Mouse (Mus musculus) thymus, adult 2 months (tissue): ENCODE measurements at regions not wholly inside any gene's neighbourhood (a gene's known extent, or its start where the extent isn't known, plus 50 kb on each side); places are given as distances from the start of the nearest gene placed in this dataset.
A peak's percentile ranks its signal among the peaks of the same experiment; 100 is the strongest.

ENCODE experiments used
- DNase-seq: peaks from one replicate; pipeline ENCODE4 v3.0.0; 2021
- H3K27ac ChIP-seq: fragments of 200-500 bp; 2 replicates; pipeline ENCODE4 v1.5.1; 2012; ENCODE audit warnings: low read length, control low read depth; ENCODE audit not compliant: control insufficient read depth, insufficient read depth
- H3K27me3 ChIP-seq: fragments of 200-500 bp; 2 replicates; pipeline ENCODE4 v1.6.1; 2012; ENCODE audit warnings: mild to moderate bottlenecking, low read length, moderate library complexity, mixed read lengths; ENCODE audit not compliant: control insufficient read depth, insufficient read depth
- H3K36me3 ChIP-seq: fragments of 200-500 bp; 2 replicates; pipeline ENCODE4 v1.6.1; 2012; ENCODE audit warnings: mild to moderate bottlenecking, low read length, moderate library complexity; ENCODE audit not compliant: control insufficient read depth, insufficient read depth
- H3K4me1 ChIP-seq: fragments of 200-500 bp; replicated peaks from 2 replicates; pipeline ENCODE4 v1.6.1; 2012; ENCODE audit warnings: low read length; ENCODE audit not compliant: control insufficient read depth, insufficient read depth
- H3K4me3 ChIP-seq: fragments of 200-500 bp; 2 replicates; pipeline ENCODE4 v1.5.1; 2012; ENCODE audit warnings: mild to moderate bottlenecking, low read length, control low read depth, moderate library complexity; ENCODE audit not compliant: control insufficient read depth, insufficient read depth
- CTCF ChIP-seq: fragments of 200-500 bp; IDR thresholded peaks from 2 replicates; pipeline ENCODE4 v1.5.1; 2012; ENCODE audit warnings: mild to moderate bottlenecking, control low read depth, low read length, moderate library complexity, borderline replicate concordance; ENCODE audit not compliant: control insufficient read depth, poor library complexity, insufficient read depth; ENCODE audit errors: extremely low read depth
- POLR2A ChIP-seq: fragments of 200-500 bp; IDR thresholded peaks from 2 replicates; pipeline ENCODE4 v1.6.1; 2012; ENCODE audit warnings: mild to moderate bottlenecking, low read length, control low read depth, moderate library complexity; ENCODE audit not compliant: control insufficient read depth, poor library complexity, insufficient read depth; ENCODE audit errors: extremely low read depth
- WGBS: fragments of 180-500 bp; shearing (Covaris S2); methylation state at CpG from one replicate; pipeline ENCODE4 v1.1.7; 2018; 5-methylcytosine and 5-hydroxymethylcytosine counted together

- TF ChIP-seq CTCF (no peak), POLR2A (no peak)
- 43% methylated on average over 12 of the region's 12 CpGs for WGBS
- Histone ChIP-seq H3K36me3 (no peaks in the 10 kb centered on the region), H3K4me3 (no peak overlapping the region), H3K4me1 (peaks cover 2% of the 10 kb centered on the region; the same call in 1 of the 2 replicates), H3K27ac (no peak overlapping the region), H3K27me3 (no peaks in the 10 kb centered on the region)
- peak; percentile 1 for DNase-seq
These were observed 280.7 kb upstream of the Htr2a start for GRCm38 (mm10) chr14:74359663-74360552.

GRCm38 (mm10) chr14:74384481-74384880 is 256.2 kb upstream of the Htr2a start:
- TF ChIP-seq POLR2A, result no peak
- no peak for TF ChIP-seq CTCF
- no peaks in the 10 kb centered on the region for H3K36me3 ChIP-seq
- WGBS, result 94% methylated on average over 7 of the region's 7 CpGs
- H3K4me3 ChIP-seq, result no peak overlapping the region
- no peaks in the 10 kb centered on the region for H3K4me1 ChIP-seq
- no peak overlapping the region for H3K27ac ChIP-seq
- no peaks in the 10 kb centered on the region for H3K27me3 ChIP-seq
- no peak for DNase-seq

- Histone ChIP-seq H3K36me3 (no peaks in the 10 kb centered on the region), H3K27me3 (no peaks in the 10 kb centered on the region), H3K4me1 (no peaks in the 10 kb centered on the region), H3K27ac (no peak overlapping the region), H3K4me3 (no peak overlapping the region)
- no peak for DNase-seq
- TF ChIP-seq CTCF (no peak), POLR2A (no peak)
- 87% methylated on average over 2 of the region's 2 CpGs for WGBS
These were observed 248.2 kb upstream of the Htr2a start for GRCm38 (mm10) chr14:74392419-74392818.

GRCm38 (mm10) chr14:74397202-74397601 is 243.4 kb upstream of the Htr2a start:
- TF ChIP-seq CTCF (no peak), POLR2A (no peak)
- WGBS, result 84% methylated on average over 3 of the region's 3 CpGs
- Histone ChIP-seq H3K27me3 (no peaks in the 10 kb centered on the region), H3K4me1 (no peaks in the 10 kb centered on the region), H3K27ac (no peak overlapping the region), H3K36me3 (no peaks in the 10 kb centered on the region), H3K4me3 (no peak overlapping the region)
- DNase-seq, result no peak

GRCm38 (mm10) chr14:74409441-74409840 is 231.2 kb upstream of the Htr2a start:
- no peak overlapping the region for H3K27ac ChIP-seq
- no peaks in the 10 kb centered on the region for H3K36me3 ChIP-seq
- no peaks in the 10 kb centered on the region for H3K4me1 ChIP-seq
- DNase-seq, result no peak
- H3K27me3 ChIP-seq, result no peaks in the 10 kb centered on the region
- TF ChIP-seq POLR2A, result no peak
- no peak for TF ChIP-seq CTCF
- no peak overlapping the region for H3K4me3 ChIP-seq
- 41% methylated on average over 1 of the region's 1 CpGs for WGBS

- Histone ChIP-seq H3K27ac (no peak overlapping the region), H3K4me1 (no peaks in the 10 kb centered on the region), H3K36me3 (no peaks in the 10 kb centered on the region), H3K4me3 (no peak overlapping the region), H3K27me3 (no peaks in the 10 kb centered on the region)
- WGBS, result 22% methylated on average over 3 of the region's 3 CpGs
- DNase-seq, result no peak
- TF ChIP-seq POLR2A (no peak), CTCF (no peak)
These were observed 212.4 kb upstream of the Htr2a start for GRCm38 (mm10) chr14:74428226-74428625.
